Mouse (Mus musculus): Measurements from ENCODE around the gene Bloc1s3.

Gene Bloc1s3

GRCm38 (mm10) chr7:19477624-19478384 is 30.4 kb downstream of the Bloc1s3 start:
- DNase-seq (ENCODE audit: low spot score) = no peak

GRCm38 (mm10) chr7:19477084-19477483 is 31.1 kb downstream of the Bloc1s3 start:
- no peak for DNase-seq (ENCODE audit: low spot score)

DNA sequence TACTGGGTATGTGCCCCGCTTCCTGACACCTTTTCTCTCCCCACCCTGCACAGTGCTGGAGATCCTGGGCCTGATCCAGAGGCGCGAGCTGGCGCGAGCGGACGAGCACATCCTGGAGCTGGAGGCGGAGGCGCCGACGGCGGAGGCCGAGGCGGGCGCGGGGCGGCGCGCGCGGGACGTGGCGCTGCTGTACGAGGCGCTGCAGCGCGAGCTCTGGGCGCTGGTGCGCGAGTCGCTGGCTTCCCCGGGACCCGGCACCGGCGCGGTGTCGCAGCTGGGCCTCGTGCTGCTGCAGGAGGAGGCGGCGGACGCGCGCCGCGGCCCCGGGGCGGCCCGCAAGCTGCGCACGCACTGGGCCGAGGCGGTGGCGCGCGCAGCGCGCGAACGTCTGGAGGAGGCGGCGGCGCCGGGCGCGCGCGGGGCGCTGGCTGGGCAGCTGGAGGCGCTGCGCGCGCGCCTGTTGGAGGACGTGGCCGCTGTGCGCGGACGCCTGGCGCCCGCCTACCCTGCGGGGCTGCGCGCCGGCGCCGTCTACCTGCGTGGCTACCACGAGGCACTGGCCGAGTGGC is 34.2 kb downstream of the Bloc1s3 start:
- no peak for DNase-seq (ENCODE audit: low spot score)

DNA sequence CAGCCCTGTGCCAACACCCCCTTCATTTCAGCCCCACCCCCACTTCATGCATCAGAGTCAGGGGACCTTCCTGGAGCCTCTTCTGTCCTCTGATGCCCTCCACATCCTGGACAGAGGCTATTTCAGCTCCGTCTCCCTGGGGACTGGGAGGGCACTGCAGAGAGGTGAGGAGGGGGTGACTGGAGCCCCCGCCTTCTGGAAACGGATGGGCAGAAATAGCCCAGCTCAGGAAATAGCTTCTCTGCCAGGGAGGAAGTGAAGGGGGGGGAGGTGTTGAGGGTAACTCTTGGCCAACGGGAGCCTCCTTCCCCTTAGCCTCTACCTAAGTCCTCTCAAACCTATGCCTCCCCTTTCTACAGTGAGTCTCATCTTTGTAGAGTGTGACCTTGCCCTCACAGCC is 35.8 kb downstream of the Bloc1s3 start:
- no peak for DNase-seq (ENCODE audit: low spot score)

DNA sequence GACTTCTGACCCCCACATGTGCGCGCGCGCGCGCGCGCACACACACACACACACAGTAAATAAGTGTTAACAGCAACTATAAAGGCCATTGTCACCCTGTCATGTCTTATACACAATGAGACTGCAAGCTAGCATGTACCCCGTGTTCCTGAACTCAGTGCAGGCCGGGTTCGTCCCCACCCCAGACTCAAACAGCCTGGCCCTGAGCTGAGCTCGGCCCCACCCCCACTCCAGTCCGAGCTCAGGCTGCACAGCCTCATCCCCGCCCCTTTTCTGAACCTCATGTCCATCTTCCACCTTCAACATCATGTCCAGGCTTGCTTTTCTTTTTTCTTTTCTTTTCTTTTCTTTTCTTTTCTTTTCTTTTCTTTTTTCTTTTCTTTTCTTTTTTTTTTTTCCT is 37.9 kb downstream of the Bloc1s3 start:
- no peak for DNase-seq (ENCODE audit: low spot score)

DNA sequence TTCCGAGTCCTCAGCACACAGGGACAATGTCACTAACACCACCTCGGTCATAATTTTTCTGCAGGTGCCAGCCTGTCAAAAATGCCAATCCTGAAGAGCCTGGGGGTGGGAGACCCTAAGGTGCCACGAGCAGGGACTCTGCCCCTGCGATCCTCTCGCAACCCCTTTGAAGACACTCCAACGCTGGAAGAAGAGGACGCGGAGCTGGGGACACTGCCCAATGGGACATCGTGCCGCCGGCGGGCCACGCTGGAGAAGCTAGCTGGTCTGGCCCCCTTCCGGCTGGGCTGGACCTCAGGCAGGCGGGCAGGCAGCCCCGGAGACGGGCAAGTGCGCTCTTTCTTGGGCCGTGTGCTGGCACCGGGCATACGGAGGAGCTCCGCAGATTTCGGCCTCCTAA is 38.8 kb downstream of the Bloc1s3 start:
- no peak for DNase-seq (ENCODE audit: low spot score)

DNA sequence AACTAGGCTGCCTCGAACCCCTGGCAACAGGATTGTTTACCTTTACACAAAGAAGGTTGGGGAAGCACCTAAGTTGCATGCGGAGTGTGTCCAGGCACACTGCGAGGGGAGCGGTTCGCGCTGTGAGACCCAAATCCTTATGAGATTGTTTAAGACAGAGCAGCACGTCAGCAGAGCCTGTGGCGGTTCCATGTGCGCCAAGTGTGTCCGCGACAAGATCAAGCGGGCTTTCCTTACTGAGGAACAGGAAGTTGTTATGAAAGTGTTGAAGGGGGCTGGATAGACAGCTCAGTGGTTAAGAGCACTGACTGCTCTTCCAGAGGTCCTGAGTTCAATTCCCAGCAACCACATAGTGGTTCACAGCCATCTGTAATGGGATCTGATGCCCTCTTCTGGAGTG is 39.9 kb downstream of the Bloc1s3 start:
- DNase-seq (ENCODE audit: low spot score) = no peak

DNA sequence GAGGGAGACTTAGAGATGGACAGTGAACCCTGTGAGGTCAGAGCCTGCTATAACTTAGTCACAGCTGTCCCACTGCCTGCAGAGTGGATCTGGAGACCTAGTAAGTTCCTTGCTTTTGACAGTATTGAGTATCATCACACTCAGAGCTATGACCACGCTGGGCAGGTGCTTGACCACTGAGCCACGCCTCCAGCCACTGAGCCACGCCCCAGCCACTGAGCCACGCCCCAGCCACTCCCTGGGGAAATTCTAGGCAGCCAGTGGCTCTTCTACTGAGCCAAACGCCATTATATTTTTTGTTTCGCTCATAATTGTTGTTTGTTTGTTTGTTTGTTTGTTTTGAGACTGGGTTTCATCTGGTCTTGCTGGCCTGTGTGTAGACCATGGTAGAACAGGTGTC is 40.5 kb downstream of the Bloc1s3 start:
- no peak for DNase-seq (ENCODE audit: low spot score)

DNA sequence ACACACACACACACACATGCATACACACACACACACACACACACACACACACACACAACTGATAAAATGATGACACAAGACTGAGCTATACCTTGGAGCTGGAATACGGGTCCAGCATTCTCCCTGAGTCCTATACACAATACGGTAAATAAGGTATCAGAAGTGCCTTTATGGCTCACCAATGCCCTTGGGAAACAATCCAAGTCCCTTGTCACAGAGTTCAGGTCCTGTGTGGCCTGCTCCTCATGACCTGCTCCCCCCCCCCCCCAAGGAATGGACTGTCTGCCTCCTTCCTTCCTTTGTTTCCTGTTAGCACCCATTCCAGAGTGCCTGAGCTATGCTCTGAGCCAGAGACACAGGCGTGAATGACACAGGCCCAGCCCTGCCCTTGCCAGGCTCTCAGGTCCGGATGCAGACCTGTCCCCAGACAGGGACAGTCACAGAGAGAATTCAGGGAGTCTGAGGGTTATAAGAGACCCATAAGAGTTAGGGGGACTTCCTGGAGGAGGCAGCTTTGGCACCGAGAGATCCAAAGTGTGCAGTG is 41.5 kb downstream of the Bloc1s3 start:
- no peak for DNase-seq (ENCODE audit: low spot score)

GRCm38 (mm10) chr7:19464367-19465307 is 43.5 kb downstream of the Bloc1s3 start:
- no peak for DNase-seq (ENCODE audit: low spot score)

- no peak for DNase-seq (ENCODE audit: low spot score)
Observed at GRCm38 (mm10) chr7:19462884-19463381, 45.2 kb downstream of the Bloc1s3 start, which contains the start of gene Exoc3l2. Gene Exoc3l2, plus strand, starts transcription at chr7:19463331.

GRCm38 (mm10) chr7:19462443-19462842 is 45.7 kb downstream of the Bloc1s3 start:
- no peak for DNase-seq (ENCODE audit: low spot score)

DNA sequence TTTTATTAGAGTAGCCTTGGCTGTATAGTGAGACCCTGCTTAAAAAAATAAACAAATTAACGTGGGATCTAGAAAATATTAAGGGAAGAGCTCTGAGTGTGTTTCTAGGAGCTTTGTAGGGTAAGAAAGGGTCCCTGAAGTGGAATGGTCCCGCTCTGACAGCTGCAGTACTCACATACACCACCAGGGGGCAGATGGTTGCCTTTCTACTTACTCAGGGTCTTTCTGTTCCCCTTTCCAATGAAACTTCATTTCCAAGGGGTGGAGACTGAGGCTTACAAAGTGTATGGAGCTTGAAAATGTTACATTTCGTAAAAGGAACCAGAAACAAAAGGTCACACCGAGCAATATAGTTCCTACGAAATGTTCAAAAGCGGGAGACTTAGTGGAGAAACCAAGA is 46.7 kb downstream of the Bloc1s3 start:
- DNase-seq (ENCODE audit: low spot score) = peak; percentile 55

- DNase-seq (ENCODE audit: low spot score) = no peak
Observed at GRCm38 (mm10) chr7:19460500-19460899, 47.7 kb downstream of the Bloc1s3 start.

DNA sequence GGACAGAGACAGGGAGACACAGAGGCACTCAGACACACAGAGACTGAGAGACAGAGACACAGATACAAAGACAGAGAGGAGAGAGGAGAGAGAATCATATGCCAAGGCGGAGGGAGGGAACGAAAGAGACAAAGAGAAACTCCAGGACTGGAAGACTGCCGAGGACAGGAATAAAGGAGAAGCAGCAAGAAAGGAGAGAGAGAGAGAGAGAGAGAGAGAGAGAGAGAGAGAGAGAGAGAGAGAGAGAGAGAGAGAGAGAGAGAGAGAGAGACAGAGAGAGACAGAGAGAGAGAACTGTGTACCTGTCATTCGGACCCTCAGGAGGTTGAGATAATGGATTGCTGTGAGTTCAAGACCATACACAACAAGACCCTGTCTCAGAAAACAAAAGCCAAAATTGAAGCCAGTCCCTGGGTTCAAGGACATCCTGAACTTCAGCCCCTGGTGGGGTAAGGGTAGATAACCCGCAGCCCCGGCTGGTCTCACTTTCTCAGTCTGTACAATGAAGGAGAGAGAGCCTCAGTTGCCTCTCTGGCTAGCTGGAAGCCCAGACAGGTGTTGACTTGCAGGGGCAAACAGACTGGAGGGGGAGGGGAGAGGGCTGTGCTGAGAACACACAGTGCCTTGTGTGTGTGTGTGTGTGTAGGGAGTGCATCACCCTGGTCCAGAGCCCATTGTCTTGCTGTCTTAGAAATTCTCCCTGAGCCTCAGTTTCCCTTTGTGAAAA is 48.9 kb downstream of the Bloc1s3 start:
- DNase-seq (ENCODE audit: low spot score) = no peak

DNA sequence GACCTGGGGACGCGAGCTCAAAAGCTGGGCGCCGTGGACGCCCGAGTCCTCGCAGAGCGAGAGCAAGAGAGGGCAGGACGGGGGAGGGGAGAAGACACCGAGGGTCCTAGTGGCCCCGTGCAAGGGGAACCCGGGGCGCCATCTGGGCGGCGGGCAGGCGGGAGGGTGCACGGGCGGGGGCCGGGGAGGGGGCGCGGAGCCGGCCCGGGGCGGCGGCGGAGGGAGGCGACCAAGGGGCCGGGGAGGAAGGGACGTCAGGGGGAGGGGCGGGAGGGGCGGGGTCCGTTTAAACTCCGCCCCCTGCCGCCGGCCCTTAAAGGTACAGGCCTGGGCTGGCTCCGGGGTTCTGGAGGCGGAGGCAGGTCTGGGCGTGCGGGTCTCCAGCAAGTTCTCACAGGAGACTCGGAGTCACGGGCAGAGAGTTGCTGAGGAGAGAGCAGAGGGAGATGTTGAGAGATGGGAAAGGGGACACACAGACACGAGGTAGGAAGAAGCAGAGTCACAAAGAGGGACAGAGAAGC is 49.5 kb downstream of the Bloc1s3 start, which contains the start of gene Mark4:
Gene Mark4 (minus strand): TSS at position 231 of the 521 bp plus-strand sequence.
- peak; percentile 73 for DNase-seq (ENCODE audit: low spot score)

- no peak for DNase-seq (ENCODE audit: low spot score)
Observed at GRCm38 (mm10) chr7:19458072-19458486, 50.1 kb downstream of the Bloc1s3 start.

- DNase-seq (ENCODE audit: low spot score) = no peak
Observed at GRCm38 (mm10) chr7:19457414-19458071, 50.6 kb downstream of the Bloc1s3 start.

- DNase-seq (ENCODE audit: low spot score) = no peak
Observed at GRCm38 (mm10) chr7:19456628-19457027, 51.5 kb downstream of the Bloc1s3 start.

- DNase-seq (ENCODE audit: low spot score) = no peak
Observed at GRCm38 (mm10) chr7:19455819-19456495, 52.2 kb downstream of the Bloc1s3 start.
